Mouse (Mus musculus) heart, embryonic 10.5 days (tissue): ENCODE results near the gene Hdac7. TPM values are rescaled to one million over a fixed set of nuclear protein-coding genes. Genes with fewer than 3 reads are reported as not detected.

Experiments
- DNase-seq: peaks from one replicate; pipeline ENCODE4 v3.0.0-alpha.2; 2017; ENCODE audit warnings: low spot score
- H3K27ac ChIP-seq: fragments of 300-500 bp; sonication (generic); 2 replicates; pipeline ENCODE4 v1.5.1; 2016; ENCODE audit warnings: mild to moderate bottlenecking
- H3K27me3 ChIP-seq: fragments of 300-500 bp; sonication (generic); 2 replicates; pipeline ENCODE4 v1.6.1; 2016; ENCODE audit warnings: mild to moderate bottlenecking; ENCODE audit not compliant: poor library complexity, insufficient read depth, severe bottlenecking
- H3K36me3 ChIP-seq: fragments of 300-500 bp; sonication (generic); 2 replicates; pipeline ENCODE4 v1.6.1; 2016; ENCODE audit warnings: mild to moderate bottlenecking, moderate library complexity
- H3K4me1 ChIP-seq: fragments of 300-500 bp; sonication (generic); 2 replicates; pipeline ENCODE4 v1.6.1; 2016; ENCODE audit warnings: mild to moderate bottlenecking
- H3K4me3 ChIP-seq: fragments of 300-500 bp; sonication (generic); 2 replicates; pipeline ENCODE4 v1.5.1; 2016; ENCODE audit warnings: mild to moderate bottlenecking, moderate library complexity
- H3K9me3 ChIP-seq: fragments of 300-500 bp; sonication (generic); 2 replicates; pipeline ENCODE4 v1.6.1; 2016; ENCODE audit warnings: mild to moderate bottlenecking, moderate library complexity
- WGBS: fragments of 180-500 bp; shearing (Covaris S2); methylation state at CpG from one replicate; pipeline ENCODE4 v1.1.7; 2016; 5-methylcytosine and 5-hydroxymethylcytosine counted together
- polyA plus RNA-seq: library from polyadenylated mRNA; unstranded; fragments of >200 nt; fragmentation: Nextera tagmentation; extraction: Ambion mirVana; gene quantifications from 2 replicates; pipeline ENCODE4 v1.2.1, GENCODE M21; 2016

Hdac7 gene
- polyA plus RNA-seq, 1 experiment from 2014 or later = 26.7 TPM

- no peaks in the 10 kb centered on the region for H3K9me3 ChIP-seq
- H3K27me3 ChIP-seq = peaks cover 78% of the 10 kb centered on the region
- no peak overlapping the region; the same call in 1 of the 2 replicates for H3K4me3 ChIP-seq
- H3K27ac ChIP-seq = peak overlapping the region; percentile 42; the same call in 1 of the 2 replicates
- peaks cover 17% of the 10 kb centered on the region for H3K36me3 ChIP-seq
- H3K4me1 ChIP-seq = peaks cover 52% of the 10 kb centered on the region
- DNase-seq = no peak
- whole genome bisulfite sequencing = 36% methylated on average over 13 of the region's 13 CpGs
Observed at GRCm38 (mm10) chr15:97761438-97761837, 82.9 kb downstream of the Hdac7 start.

DNA sequence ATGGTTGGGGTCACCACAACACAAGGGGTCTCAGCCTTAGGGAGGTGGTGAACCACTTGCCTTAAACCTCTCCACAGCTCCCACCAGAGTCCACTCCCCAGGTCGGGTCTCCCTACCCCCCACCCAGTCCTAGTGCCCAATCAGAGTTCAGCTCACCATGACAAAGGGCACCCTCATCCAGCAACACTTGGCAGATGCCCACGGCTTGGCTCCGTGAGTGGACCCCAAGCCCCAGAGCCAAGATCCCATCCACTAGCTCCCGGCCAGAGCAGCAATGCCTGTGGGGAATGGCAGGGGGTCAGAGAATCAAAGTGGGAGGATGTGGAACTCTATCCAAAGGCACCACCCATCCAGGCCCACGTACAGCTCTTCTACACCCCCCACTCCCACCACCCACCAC is 83.3 kb downstream of the Hdac7 start:
- no peak for DNase-seq
- Histone ChIP-seq H3K4me3 (no peak overlapping the region), H3K4me1 (peaks cover 52% of the 10 kb centered on the region), H3K27ac (0 out of 2 replicates have a peak overlapping the region, but pooled peaks have one; percentile 42), H3K9me3 (no peaks in the 10 kb centered on the region), H3K36me3 (peaks cover 17% of the 10 kb centered on the region), H3K27me3 (peaks cover 77% of the 10 kb centered on the region)
- 61% methylated on average over 5 of the region's 5 CpGs for WGBS

- peaks cover 52% of the 10 kb centered on the region for H3K4me1 ChIP-seq
- H3K27me3 ChIP-seq = peaks cover 72% of the 10 kb centered on the region
- H3K27ac ChIP-seq = no peak overlapping the region
- H3K4me3 ChIP-seq = no peak overlapping the region
- peaks cover 17% of the 10 kb centered on the region for H3K36me3 ChIP-seq
- DNase-seq = no peak
- WGBS = 84% methylated on average over 9 of the region's 9 CpGs
- H3K9me3 ChIP-seq = no peaks in the 10 kb centered on the region
Observed at GRCm38 (mm10) chr15:97760006-97760405, 84.3 kb downstream of the Hdac7 start.

DNA sequence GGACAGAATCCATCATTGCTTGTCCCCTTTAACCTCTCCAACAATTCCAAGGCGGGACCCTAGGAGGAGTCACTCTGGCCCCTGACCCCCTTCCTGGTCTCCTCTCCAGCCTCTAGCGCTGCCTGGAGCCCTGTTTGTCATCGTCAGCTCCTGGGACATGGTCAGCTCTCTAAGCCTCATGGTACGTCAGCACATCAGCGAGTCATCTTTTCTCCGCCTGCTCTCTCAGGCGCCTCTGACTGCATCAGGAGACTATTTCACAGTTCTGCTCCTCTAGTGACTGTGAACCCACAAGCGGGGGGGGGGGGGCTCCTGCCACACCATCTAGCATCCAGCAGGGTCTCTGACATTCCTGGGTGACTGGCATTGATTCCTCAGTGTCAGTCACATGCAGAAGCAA is 88.9 kb downstream of the Hdac7 start:
- no peak for DNase-seq
- H3K27ac ChIP-seq = no peak overlapping the region; the same call in 1 of the 2 replicates
- 29% methylated on average over 8 of the region's 8 CpGs for WGBS
- H3K36me3 ChIP-seq = peaks cover 19% of the 10 kb centered on the region
- H3K4me1 ChIP-seq = peaks cover 44% of the 10 kb centered on the region
- H3K27me3 ChIP-seq = peaks cover 29% of the 10 kb centered on the region
- no peaks in the 10 kb centered on the region for H3K9me3 ChIP-seq
- no peak overlapping the region for H3K4me3 ChIP-seq

GRCm38 (mm10) chr15:97754476-97754875 is 89.8 kb downstream of the Hdac7 start:
- DNase-seq = no peak
- H3K27me3 ChIP-seq = peaks cover 22% of the 10 kb centered on the region
- H3K36me3 ChIP-seq = peaks cover 13% of the 10 kb centered on the region
- H3K9me3 ChIP-seq = no peaks in the 10 kb centered on the region
- H3K4me1 ChIP-seq = peaks cover 51% of the 10 kb centered on the region
- WGBS = 36% methylated on average over 6 of the region's 6 CpGs
- peak overlapping the region; percentile 71 for H3K27ac ChIP-seq
- no peak overlapping the region for H3K4me3 ChIP-seq

GRCm38 (mm10) chr15:97752491-97752890 is 91.8 kb downstream of the Hdac7 start:
- WGBS = 85% methylated on average over 5 of the region's 5 CpGs
- Histone ChIP-seq H3K4me1 (peaks cover 70% of the 10 kb centered on the region), H3K27me3 (peaks cover 15% of the 10 kb centered on the region), H3K36me3 (peaks cover 18% of the 10 kb centered on the region), H3K27ac (no peak overlapping the region), H3K9me3 (no peaks in the 10 kb centered on the region), H3K4me3 (no peak overlapping the region)
- no peak for DNase-seq

DNA sequence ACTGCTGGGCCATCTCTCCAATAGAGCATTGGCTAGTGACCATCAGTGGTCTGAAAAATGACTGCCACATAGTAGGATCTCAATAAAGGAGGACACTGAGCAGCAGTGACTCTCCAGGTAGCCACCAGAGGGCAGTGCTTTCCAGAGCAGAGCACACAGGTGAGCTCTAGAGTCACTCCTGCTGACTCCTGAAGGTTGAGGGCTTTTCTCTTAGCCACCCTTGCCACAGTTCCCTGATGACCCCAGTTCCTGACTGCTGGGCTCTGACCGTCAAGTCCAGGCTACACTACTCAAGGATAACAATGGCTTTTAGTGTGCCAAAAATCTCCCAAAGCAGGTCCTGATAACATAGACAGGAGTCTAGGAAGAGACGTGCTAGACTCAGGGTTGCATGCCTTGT is 92.6 kb downstream of the Hdac7 start:
- Histone ChIP-seq H3K36me3 (peaks cover 13% of the 10 kb centered on the region; the same call in 1 of the 2 replicates), H3K27me3 (peaks cover 8% of the 10 kb centered on the region; the same call in 1 of the 2 replicates), H3K27ac (no peak overlapping the region), H3K4me1 (peaks cover 70% of the 10 kb centered on the region), H3K4me3 (no peak overlapping the region), H3K9me3 (no peaks in the 10 kb centered on the region)
- no peak for DNase-seq
- 58% methylated on average over 2 of the region's 2 CpGs for WGBS

- Histone ChIP-seq H3K27me3 (no peaks in the 10 kb centered on the region), H3K4me1 (peaks cover 65% of the 10 kb centered on the region), H3K27ac (peak overlapping the region; percentile 72), H3K9me3 (no peaks in the 10 kb centered on the region), H3K4me3 (no peak overlapping the region), H3K36me3 (peaks cover 19% of the 10 kb centered on the region; the same call in 1 of the 2 replicates)
- WGBS = 33% methylated on average over 12 of the region's 12 CpGs
- DNase-seq = peak; percentile 88
Observed at GRCm38 (mm10) chr15:97750697-97751096, 93.6 kb downstream of the Hdac7 start.

DNA sequence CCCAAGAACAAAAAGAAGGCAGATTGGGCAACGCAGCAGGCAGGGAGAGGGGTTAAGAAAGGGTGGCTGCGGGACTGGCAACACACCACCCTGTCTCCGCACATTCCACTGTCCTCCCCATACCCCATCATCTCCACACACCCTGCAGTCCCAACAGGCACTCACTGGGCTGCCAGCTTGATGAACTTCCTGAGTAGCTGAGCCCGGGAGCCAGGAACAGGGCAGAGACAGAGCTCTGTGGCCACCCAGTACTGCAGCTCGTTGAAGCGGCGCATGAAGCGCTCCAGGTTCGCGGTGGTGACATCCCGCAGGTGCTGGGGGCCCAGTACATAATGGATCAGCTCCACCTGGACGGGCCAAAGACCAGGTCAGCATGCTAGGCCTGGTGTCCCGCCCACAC is 94.5 kb downstream of the Hdac7 start:
- H3K27me3 ChIP-seq = no peaks in the 10 kb centered on the region
- H3K4me1 ChIP-seq = peaks cover 65% of the 10 kb centered on the region
- H3K27ac ChIP-seq = peak overlapping the region; percentile 72; the same call in 1 of the 2 replicates
- 82% methylated on average over 13 of the region's 13 CpGs for WGBS
- no peak for DNase-seq
- peaks cover 25% of the 10 kb centered on the region; the same call in 1 of the 2 replicates for H3K36me3 ChIP-seq
- H3K9me3 ChIP-seq = no peaks in the 10 kb centered on the region
- no peak overlapping the region for H3K4me3 ChIP-seq

GRCm38 (mm10) chr15:97749397-97749796 is 94.9 kb downstream of the Hdac7 start:
- Histone ChIP-seq H3K27me3 (no peaks in the 10 kb centered on the region), H3K36me3 (peaks cover 25% of the 10 kb centered on the region; the same call in 1 of the 2 replicates), H3K4me1 (peaks cover 62% of the 10 kb centered on the region), H3K4me3 (no peak overlapping the region), H3K27ac (peak overlapping the region; percentile 72; the same call in 1 of the 2 replicates), H3K9me3 (no peaks in the 10 kb centered on the region)
- no peak for DNase-seq
- 90% methylated on average over 9 of the region's 9 CpGs for WGBS

- Histone ChIP-seq H3K9me3 (no peaks in the 10 kb centered on the region), H3K27ac (0 out of 2 replicates have a peak overlapping the region, but pooled peaks have one; percentile 72), H3K4me1 (peaks cover 62% of the 10 kb centered on the region), H3K27me3 (no peaks in the 10 kb centered on the region), H3K4me3 (no peak overlapping the region), H3K36me3 (peaks cover 28% of the 10 kb centered on the region; the same call in 1 of the 2 replicates)
- DNase-seq = no peak
- 83% methylated on average over 4 of the region's 4 CpGs for WGBS
Observed at GRCm38 (mm10) chr15:97748964-97749363, 95.3 kb downstream of the Hdac7 start.

GRCm38 (mm10) chr15:97748309-97748708 is 96.0 kb downstream of the Hdac7 start:
- peak overlapping the region; percentile 69 for H3K27ac ChIP-seq
- H3K4me1 ChIP-seq = peaks cover 63% of the 10 kb centered on the region
- peak overlapping the region; percentile 15; the same call in 1 of the 2 replicates for H3K4me3 ChIP-seq
- H3K27me3 ChIP-seq = no peaks in the 10 kb centered on the region
- peaks cover 30% of the 10 kb centered on the region; the same call in 1 of the 2 replicates for H3K36me3 ChIP-seq
- H3K9me3 ChIP-seq = no peaks in the 10 kb centered on the region
- DNase-seq = peak; percentile 88
- 25% methylated on average over 10 of the region's 10 CpGs for WGBS

- Histone ChIP-seq H3K4me3 (no peak overlapping the region), H3K27me3 (no peaks in the 10 kb centered on the region), H3K27ac (no peak overlapping the region), H3K9me3 (no peaks in the 10 kb centered on the region), H3K36me3 (peaks cover 26% of the 10 kb centered on the region; the same call in 1 of the 2 replicates), H3K4me1 (peaks cover 71% of the 10 kb centered on the region)
- WGBS = 89% methylated on average over 4 of the region's 4 CpGs
- DNase-seq = no peak
Observed at GRCm38 (mm10) chr15:97747486-97747885, 96.8 kb downstream of the Hdac7 start.

GRCm38 (mm10) chr15:97746748-97747147 is 97.6 kb downstream of the Hdac7 start:
- Histone ChIP-seq H3K27me3 (no peaks in the 10 kb centered on the region), H3K36me3 (peaks cover 24% of the 10 kb centered on the region; the same call in 1 of the 2 replicates), H3K27ac (no peak overlapping the region), H3K4me3 (no peak overlapping the region), H3K4me1 (peaks cover 79% of the 10 kb centered on the region), H3K9me3 (no peaks in the 10 kb centered on the region)
- WGBS = 88% methylated on average over 24 of the region's 24 CpGs
- no peak for DNase-seq
